Mouse (Mus musculus) midbrain, embryonic 15.5 days (tissue): ENCODE measurements around the gene Tmem199. TPM values are rescaled to one million over a fixed set of nuclear protein-coding genes. Genes with fewer than 3 reads are reported as not detected.

Experiments used
- ATAC-seq: fragments of 200-750 bp; cut with Nextera tagmentation; replicated peaks from 2 replicates; pipeline ENCODE4 v1.8.0; 2017; ENCODE audit warnings: moderate TSS enrichment
- H3K27ac ChIP-seq: fragments of 300-500 bp; sonication (generic); 2 replicates; pipeline ENCODE4 v1.5.1; 2015; ENCODE audit warnings: mild to moderate bottlenecking, inconsistent platforms
- H3K27me3 ChIP-seq: fragments of 300-500 bp; sonication (generic); replicated peaks from 2 replicates; pipeline ENCODE4 v1.6.1; 2015; ENCODE audit warnings: inconsistent platforms
- H3K36me3 ChIP-seq: fragments of 300-500 bp; sonication (generic); replicated peaks from 2 replicates; pipeline ENCODE4 v1.6.1; 2015; ENCODE audit warnings: inconsistent platforms
- H3K4me1 ChIP-seq: fragments of 300-500 bp; sonication (generic); 2 replicates; pipeline ENCODE4 v1.6.1; 2015; ENCODE audit warnings: inconsistent platforms
- H3K4me2 ChIP-seq: fragments of 300-500 bp; sonication (generic); 2 replicates; pipeline ENCODE4 v1.6.1; 2015; ENCODE audit warnings: inconsistent platforms, mild to moderate bottlenecking, moderate library complexity
- H3K4me3 ChIP-seq: fragments of 300-500 bp; sonication (generic); 2 replicates; pipeline ENCODE4 v1.5.1; 2015; ENCODE audit warnings: mild to moderate bottlenecking, inconsistent platforms
- H3K9ac ChIP-seq: fragments of 300-500 bp; sonication (generic); 2 replicates; pipeline ENCODE4 v1.6.1; 2015; ENCODE audit warnings: mild to moderate bottlenecking, inconsistent platforms
- H3K9me3 ChIP-seq: fragments of 300-500 bp; sonication (generic); 2 replicates; pipeline ENCODE4 v1.6.1; 2016; ENCODE audit warnings: inconsistent platforms
- WGBS: fragments of 180-500 bp; shearing (Covaris S2); methylation state at CpG from one replicate; pipeline ENCODE4 v1.1.7; 2015; ENCODE audit warnings: mixed read lengths; 5-methylcytosine and 5-hydroxymethylcytosine counted together
- polyA plus RNA-seq: library from polyadenylated mRNA; unstranded; fragments of >200 nt; fragmentation: Nextera tagmentation; extraction: Ambion mirVana; gene quantifications from 2 replicates; pipeline ENCODE4 v1.2.1, GENCODE M21; 2015

Tmem199 gene
- polyA plus RNA-seq, 1 experiment from 2014 or later = 90.5 TPM

DNA sequence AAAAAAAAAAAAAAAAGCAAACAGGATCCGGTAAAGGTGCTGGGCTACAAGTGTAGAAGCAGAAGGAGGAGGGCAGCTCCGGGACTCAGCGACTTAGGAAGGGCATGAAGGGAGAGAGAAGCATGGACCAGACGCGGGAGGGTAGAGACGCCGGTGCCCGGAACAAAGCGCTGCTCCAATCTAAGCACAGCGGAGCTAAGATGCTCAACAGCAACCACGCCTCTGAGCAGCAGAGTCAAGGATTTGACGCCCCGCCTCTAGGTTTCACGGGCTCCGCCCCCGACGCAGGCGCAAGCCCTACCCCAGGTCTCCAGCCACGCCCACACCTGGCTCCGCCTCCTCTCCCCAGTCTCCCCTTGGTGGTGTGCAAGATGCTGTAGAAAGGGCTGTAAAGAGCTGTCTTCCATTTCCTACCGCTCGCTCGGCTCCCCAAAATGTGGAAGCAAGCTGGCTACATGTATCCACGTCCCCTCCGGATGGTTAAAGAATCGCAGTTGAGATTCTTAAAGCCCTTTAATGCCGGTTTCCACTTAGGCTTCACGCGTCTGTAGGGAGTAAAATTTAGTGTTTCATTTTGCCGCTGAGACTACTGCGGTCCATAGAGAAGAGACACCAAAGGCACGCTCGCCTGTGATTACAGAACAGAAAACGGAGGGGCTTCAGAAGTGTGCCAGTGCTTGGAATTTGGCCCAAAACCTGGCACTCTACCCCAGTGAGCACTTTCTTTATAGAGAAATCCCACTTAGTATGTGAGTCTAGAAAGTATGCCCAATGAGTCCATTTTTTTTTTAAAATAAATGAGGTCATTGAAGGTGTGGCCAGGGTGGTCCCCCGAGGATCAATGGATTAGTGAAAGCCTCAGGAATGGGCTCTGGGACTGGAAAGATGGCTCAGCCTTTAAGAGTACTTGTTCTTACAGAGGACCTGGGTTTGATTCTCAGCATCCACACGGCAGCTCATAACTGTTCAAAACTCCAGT, 14.1 kb downstream of the Tmem199 start, which contains the start of gene Sarm1:
Sarm1 (minus strand) TSS at position 211 of the 979 bp plus-strand sequence.
- Histone ChIP-seq H3K27me3 (peaks cover 6% of the 10 kb centered on the region; the same call in 1 of the 2 replicates), H3K36me3 (no peaks in the 10 kb centered on the region), H3K9me3 (no peaks in the 10 kb centered on the region), H3K9ac (peak within 1 kb of the TSS; percentile 87), H3K4me1 (peaks cover 37% of the 10 kb centered on the region), H3K27ac (peak within 1 kb of the TSS; percentile 93), H3K4me3 (peak within 1 kb of the TSS; percentile 70), H3K4me2 (peak within 1 kb of the TSS; percentile 74)
- peak; percentile 97 for ATAC-seq
- WGBS = 3% methylated on average over 36 of the region's 36 CpGs

DNA sequence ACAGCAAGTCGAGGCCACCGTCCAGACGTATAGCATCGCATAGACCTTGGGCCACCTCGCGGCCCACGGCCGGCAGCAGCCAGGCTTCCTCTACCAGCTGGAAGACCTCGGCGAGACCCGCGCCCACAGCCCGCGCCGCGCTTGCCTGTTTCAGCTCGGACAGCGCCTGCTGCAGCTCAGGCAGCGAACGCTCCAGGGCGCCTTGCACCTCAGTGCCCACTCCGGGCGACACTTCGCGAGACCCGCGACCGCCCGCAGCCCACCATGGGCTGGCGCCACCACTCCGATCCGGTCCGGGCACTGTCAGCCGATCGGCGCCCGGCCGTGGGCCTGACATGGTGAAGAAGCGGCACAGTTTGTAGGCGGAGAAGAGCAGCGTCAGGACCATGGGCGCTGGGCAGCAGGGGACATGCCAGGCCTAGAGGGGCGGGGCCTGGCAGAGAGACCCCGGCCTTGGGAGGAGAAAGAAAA, 14.9 kb downstream of the Tmem199 start:
- Histone ChIP-seq H3K4me1 (peaks cover 37% of the 10 kb centered on the region), H3K4me3 (peak overlapping the region; percentile 70), H3K36me3 (no peaks in the 10 kb centered on the region), H3K4me2 (peak overlapping the region; percentile 74), H3K27ac (peak overlapping the region; percentile 93), H3K27me3 (peaks cover 6% of the 10 kb centered on the region; the same call in 1 of the 2 replicates), H3K9me3 (no peaks in the 10 kb centered on the region), H3K9ac (peak overlapping the region; percentile 87)
- peak; percentile 83 for ATAC-seq
- WGBS = under 1% methylated on average over 44 of the region's 44 CpGs

DNA sequence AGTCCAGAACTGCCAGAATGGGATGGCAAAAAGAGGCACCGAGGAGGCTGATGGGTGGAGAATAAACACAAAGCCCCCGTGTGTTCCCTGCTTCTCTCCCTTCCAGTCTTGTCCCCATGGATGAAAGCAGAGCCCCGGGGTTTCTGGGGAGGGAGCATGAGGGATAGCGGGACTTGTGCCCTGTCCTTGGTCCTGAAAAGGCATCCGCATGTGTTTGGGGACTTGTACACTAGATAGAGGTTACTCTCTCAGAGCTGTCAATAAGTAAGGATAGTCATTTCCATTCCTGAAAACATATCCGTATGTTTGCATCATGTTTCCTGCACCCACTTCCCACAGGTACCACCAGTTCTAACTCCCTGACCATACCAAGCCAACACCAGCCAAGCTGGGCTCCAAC, 16.1 kb downstream of the Tmem199 start:
- Histone ChIP-seq H3K27me3 (peaks cover 4% of the 10 kb centered on the region; the same call in 1 of the 2 replicates), H3K4me2 (peak overlapping the region; percentile 74), H3K9ac (peak overlapping the region; percentile 87), H3K4me1 (peaks cover 41% of the 10 kb centered on the region), H3K4me3 (peak overlapping the region; percentile 70), H3K27ac (no peak overlapping the region), H3K36me3 (no peaks in the 10 kb centered on the region), H3K9me3 (no peaks in the 10 kb centered on the region)
- no peak for ATAC-seq
- 4% methylated on average over 6 of the region's 6 CpGs for WGBS

DNA sequence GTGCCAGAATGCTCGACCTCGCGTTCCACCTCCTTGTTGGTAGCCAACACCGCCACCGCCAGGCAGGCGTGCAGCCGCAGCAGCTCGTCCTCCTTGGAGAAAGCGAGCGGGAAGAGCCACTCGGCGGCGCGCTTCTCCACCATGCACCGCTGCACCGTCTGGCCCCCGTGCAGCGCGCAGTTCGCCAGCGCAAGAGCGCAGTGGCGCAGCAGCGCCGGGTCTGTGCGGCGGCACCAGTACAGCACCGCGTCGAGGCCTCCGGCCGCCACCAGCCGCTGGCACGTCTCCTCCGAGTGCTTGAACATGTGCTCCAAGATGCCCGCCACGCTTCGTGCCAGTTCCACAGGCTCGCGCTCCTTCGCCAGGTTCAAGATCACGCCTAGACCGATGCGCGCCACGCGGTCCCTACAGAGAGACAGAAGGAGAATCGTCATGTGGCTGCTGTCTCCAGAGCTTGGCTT, 21.2 kb downstream of the Tmem199 start:
- Histone ChIP-seq H3K27ac (no peak overlapping the region), H3K4me2 (peak overlapping the region; percentile 45), H3K9me3 (no peaks in the 10 kb centered on the region), H3K4me1 (peaks cover 32% of the 10 kb centered on the region), H3K4me3 (peak overlapping the region; percentile 19), H3K9ac (0 out of 2 replicates have a peak overlapping the region, but pooled peaks have one; percentile 2), H3K36me3 (peaks cover 6% of the 10 kb centered on the region), H3K27me3 (no peaks in the 10 kb centered on the region)
- peak; percentile 68 for ATAC-seq
- WGBS = 7% methylated on average over 48 of the region's 48 CpGs

DNA sequence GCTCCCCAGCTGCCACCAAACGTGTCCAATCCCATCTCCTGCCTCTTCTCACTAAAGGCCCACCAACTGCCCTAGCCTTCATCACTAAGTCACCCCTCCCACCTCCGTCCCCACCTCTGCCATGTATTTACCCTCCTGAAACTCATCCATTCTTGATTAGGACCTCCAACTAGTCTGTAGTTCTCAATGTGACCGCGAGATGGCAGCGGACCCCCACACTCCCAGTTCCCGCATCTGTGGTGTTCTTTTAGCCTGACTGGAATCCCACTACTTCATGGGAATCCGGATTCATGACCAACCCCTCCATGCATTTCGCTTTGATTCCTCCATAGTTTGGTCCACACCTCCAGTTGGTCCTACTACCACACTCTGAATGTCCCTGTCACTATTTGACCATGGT, 23.8 kb downstream of the Tmem199 start:
- no peak overlapping the region for H3K9ac ChIP-seq
- ATAC-seq = no peak
- WGBS = 3% methylated on average over 8 of the region's 8 CpGs
- H3K4me2 ChIP-seq = no peak overlapping the region
- no peaks in the 10 kb centered on the region for H3K9me3 ChIP-seq
- peaks cover 15% of the 10 kb centered on the region; the same call in 1 of the 2 replicates for H3K4me1 ChIP-seq
- no peak overlapping the region for H3K4me3 ChIP-seq
- H3K27me3 ChIP-seq = no peaks in the 10 kb centered on the region
- H3K36me3 ChIP-seq = peaks cover 8% of the 10 kb centered on the region
- H3K27ac ChIP-seq = no peak overlapping the region

DNA sequence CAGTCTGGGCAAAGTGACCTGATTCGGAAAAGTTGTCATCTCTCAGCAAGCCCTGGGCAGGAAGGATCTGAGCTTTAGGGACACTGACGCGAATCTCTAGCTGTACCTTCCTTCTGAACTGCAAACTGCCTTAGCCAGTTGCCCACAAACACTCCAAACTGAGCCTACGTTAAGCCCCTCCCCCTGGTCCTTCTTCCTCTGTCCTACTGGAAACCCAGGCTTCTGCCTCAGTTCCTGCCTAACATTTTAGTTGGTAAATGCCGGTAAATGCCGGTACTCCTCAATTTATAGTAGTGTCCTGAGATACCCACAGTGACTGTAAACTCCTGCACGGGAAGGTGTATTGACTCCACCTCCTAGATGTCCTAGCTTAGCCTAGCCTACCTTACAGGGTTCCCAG, 28.3 kb downstream of the Tmem199 start:
- no peak for ATAC-seq

DNA sequence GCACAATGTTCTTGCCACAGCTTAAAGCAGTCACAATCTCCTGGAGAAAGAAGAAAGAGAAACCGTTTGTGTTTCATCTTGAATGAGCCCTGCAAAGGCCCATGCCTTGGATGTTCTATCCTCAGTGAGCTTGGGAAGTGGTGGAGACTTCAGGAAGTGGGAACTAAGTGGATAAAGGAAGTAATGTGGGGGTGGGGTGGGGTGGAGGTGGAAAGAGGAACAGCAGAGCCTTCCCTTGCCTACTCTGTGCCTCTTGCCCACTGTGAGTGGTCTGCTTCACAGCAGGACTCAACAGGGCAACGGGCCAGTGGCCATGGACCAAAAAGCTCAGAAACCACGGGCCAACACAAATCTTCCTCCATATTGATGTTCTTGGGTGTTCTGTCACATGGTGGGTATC, 36.7 kb downstream of the Tmem199 start:
- 87% methylated on average over 3 of the region's 3 CpGs for WGBS
- Histone ChIP-seq H3K4me1 (no peaks in the 10 kb centered on the region), H3K4me3 (no peak overlapping the region), H3K27ac (no peak overlapping the region), H3K36me3 (peaks cover 14% of the 10 kb centered on the region; the same call in 1 of the 2 replicates), H3K27me3 (no peaks in the 10 kb centered on the region), H3K4me2 (no peak overlapping the region), H3K9ac (no peak overlapping the region), H3K9me3 (no peaks in the 10 kb centered on the region)
- ATAC-seq = no peak

More for the DNA sequence above, 28.3 kb downstream of the Tmem199 start:
- Histone ChIP-seq H3K4me1 (0 out of 2 replicates have a peak, but pooled peaks cover 6% of the 10 kb centered on the region), H3K9me3 (no peaks in the 10 kb centered on the region), H3K4me2 (no peak overlapping the region), H3K27ac (no peak overlapping the region), H3K9ac (no peak overlapping the region), H3K27me3 (no peaks in the 10 kb centered on the region), H3K36me3 (peaks cover 13% of the 10 kb centered on the region), H3K4me3 (no peak overlapping the region)
- 63% methylated on average over 7 of the region's 7 CpGs for WGBS

DNA sequence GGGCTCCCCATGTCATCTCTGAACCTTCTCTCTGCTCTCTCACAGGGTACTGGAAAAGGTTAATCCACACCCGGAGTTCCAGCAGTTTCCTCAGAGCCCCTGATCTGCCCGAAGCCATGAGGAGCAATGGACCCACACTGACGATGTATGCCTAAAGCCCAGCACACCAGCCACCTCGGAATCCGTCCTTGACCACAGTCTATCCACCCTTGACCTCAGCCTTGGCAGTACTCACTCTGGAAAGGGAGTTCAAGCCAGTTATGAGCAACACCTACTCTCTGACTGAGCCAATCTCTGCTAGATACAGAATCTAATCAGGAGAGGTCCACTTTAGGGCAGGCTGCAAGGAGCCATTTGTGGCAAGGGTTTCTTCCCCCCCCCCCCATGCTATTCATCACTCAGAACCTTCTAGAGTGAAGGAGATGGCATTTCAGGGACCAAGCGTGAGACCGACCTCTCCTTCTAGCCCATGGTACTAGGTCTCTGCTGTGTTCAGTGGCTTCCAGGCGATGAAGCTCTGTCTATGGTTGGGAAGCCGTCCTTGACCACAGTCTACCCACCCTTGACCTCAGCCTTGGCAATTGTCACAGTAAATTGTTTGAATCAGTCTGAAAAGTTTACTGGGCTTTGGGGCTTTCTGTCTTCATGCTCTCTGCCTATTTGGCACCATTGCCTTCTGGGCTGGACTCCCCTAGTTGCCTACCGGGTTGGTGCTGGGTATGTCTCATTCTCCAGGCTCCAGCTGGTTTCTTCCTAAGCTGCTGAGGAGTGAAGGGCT, 40.5 kb downstream of the Tmem199 start:
- no peaks in the 10 kb centered on the region for H3K9me3 ChIP-seq
- peaks cover 5% of the 10 kb centered on the region for H3K4me1 ChIP-seq
- H3K27ac ChIP-seq = no peak overlapping the region
- H3K9ac ChIP-seq = no peak overlapping the region
- no peaks in the 10 kb centered on the region for H3K27me3 ChIP-seq
- H3K4me2 ChIP-seq = no peak overlapping the region
- 88% methylated on average over 10 of the region's 10 CpGs for WGBS
- peaks cover 14% of the 10 kb centered on the region; the same call in 1 of the 2 replicates for H3K36me3 ChIP-seq
- ATAC-seq = no peak
- no peak overlapping the region for H3K4me3 ChIP-seq

DNA sequence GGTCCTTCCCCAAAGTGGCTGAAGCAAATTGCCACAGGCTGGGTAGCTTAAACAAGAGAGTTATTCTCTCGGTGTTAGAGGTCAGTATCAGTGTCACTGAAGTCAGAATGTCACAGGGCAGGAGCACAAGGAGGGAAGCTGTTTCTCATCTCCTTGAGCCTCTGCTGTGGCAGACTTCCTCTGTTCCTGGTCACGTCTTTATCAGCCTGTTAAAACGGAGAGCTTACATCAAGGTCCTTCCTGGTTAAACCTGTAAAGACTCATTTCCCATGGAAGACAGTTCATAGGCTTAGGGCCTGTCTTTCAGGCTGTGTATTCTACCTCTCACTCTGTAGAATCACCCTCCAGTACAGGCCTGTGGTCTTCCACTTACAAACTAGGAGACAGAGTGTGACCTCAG, 44.0 kb downstream of the Tmem199 start:
- no peaks in the 10 kb centered on the region for H3K9me3 ChIP-seq
- no peak overlapping the region for H3K4me3 ChIP-seq
- H3K9ac ChIP-seq = no peak overlapping the region
- WGBS = 69% methylated on average over 3 of the region's 3 CpGs
- H3K27me3 ChIP-seq = no peaks in the 10 kb centered on the region; the same call in 1 of the 2 replicates
- H3K27ac ChIP-seq = no peak overlapping the region
- H3K36me3 ChIP-seq = no peaks in the 10 kb centered on the region
- H3K4me2 ChIP-seq = no peak overlapping the region
- no peak for ATAC-seq
- H3K4me1 ChIP-seq = peaks cover 17% of the 10 kb centered on the region

DNA sequence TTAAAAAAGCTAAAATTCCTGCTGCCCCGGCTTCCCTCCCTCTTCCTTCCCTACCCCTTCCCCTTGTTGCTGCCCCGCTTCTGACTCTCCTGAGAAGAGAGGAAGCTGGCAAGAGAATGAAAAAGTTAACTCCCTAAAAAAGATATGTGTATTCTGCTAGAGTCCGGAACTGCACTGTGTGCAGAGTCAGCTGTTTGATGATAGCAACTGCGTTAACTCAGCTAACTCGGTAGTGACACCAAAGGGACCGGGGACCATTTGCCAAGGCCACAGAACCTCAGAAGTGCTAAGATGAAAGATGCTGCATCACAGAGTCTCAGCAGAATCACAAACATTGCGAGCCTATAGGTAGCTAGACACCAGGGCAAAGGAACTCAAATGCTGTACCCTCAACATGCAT, 44.5 kb downstream of the Tmem199 start:
- H3K4me3 ChIP-seq = no peak overlapping the region
- H3K27ac ChIP-seq = no peak overlapping the region
- no peaks in the 10 kb centered on the region; the same call in 1 of the 2 replicates for H3K27me3 ChIP-seq
- WGBS = 92% methylated on average over 7 of the region's 7 CpGs
- no peaks in the 10 kb centered on the region for H3K9me3 ChIP-seq
- H3K36me3 ChIP-seq = no peaks in the 10 kb centered on the region
- ATAC-seq = no peak
- H3K9ac ChIP-seq = no peak overlapping the region
- peaks cover 17% of the 10 kb centered on the region for H3K4me1 ChIP-seq
- no peak overlapping the region for H3K4me2 ChIP-seq

DNA sequence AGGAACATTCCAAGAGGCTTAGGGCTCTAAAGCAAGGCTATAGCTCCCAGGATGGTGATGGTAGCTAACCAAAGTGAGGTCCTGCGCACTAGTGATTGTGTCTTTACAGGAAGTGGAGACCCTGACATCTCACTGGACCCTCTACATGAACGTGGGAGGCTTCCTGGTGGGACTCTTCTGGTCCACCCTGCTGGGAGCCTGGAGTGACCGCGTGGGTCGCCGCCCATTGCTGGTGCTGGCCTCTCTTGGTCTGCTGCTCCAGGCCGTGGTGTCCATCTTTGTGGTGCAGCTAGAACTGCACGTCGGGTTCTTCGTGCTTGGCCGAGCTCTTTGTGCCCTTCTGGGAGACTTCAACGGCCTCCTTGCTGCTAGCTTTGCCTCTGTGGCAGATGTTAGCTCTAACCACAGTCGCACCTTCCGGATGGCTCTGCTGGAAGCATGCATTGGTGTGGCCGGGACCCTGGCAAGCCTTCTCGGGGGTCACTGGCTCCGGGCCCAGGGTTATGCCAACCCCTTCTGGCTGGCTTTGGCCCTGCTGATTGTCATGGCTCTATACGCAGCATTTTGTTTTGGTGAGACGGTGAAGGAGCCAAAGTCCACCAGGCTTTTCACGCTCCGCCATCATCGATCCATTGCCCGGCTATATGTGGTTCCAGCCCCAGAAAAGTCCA, 45.6 kb downstream of the Tmem199 start:
- H3K27ac ChIP-seq = peak overlapping the region; percentile 85; the same call in 1 of the 2 replicates
- H3K36me3 ChIP-seq = no peaks in the 10 kb centered on the region
- H3K27me3 ChIP-seq = no peaks in the 10 kb centered on the region; the same call in 1 of the 2 replicates
- ATAC-seq = peak; percentile 37
- peak overlapping the region; percentile 90 for H3K4me3 ChIP-seq
- peak overlapping the region; percentile 85 for H3K9ac ChIP-seq
- H3K9me3 ChIP-seq = no peaks in the 10 kb centered on the region
- 51% methylated on average over 23 of the region's 23 CpGs for WGBS
- H3K4me2 ChIP-seq = peak overlapping the region; percentile 67
- H3K4me1 ChIP-seq = peaks cover 17% of the 10 kb centered on the region
